Mouse (Mus musculus) NIH3T3 (cell line): ENCODE measurements around the gene Vps25.

ENCODE experiments used
- DNase-seq: peaks from one replicate; pipeline ENCODE4 v3.0.0-alpha.2; 2012; ENCODE audit warnings: low read depth

Vps25 gene

DNA sequence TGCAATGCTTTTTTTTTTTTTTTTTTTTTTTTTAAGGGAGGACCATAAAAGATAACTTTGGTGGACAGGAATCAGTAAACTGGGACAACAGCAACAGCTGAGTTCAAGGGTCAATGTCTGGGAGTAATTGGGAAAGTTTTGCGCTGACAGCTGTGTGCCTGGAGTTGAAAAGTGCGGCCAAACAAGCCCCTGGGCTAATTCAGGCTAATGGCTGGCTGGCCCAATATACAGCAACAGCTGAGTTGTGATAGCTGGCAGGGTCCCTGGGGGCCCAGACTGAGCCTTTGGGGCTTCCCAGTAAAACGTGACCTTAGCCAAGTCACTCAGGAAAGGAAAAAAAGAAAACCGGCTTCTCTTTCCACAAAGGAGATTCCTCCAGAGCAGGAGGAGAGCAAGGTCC lies 8.4 kb upstream of the Vps25 start:
- DNase-seq, result no peak

DNA sequence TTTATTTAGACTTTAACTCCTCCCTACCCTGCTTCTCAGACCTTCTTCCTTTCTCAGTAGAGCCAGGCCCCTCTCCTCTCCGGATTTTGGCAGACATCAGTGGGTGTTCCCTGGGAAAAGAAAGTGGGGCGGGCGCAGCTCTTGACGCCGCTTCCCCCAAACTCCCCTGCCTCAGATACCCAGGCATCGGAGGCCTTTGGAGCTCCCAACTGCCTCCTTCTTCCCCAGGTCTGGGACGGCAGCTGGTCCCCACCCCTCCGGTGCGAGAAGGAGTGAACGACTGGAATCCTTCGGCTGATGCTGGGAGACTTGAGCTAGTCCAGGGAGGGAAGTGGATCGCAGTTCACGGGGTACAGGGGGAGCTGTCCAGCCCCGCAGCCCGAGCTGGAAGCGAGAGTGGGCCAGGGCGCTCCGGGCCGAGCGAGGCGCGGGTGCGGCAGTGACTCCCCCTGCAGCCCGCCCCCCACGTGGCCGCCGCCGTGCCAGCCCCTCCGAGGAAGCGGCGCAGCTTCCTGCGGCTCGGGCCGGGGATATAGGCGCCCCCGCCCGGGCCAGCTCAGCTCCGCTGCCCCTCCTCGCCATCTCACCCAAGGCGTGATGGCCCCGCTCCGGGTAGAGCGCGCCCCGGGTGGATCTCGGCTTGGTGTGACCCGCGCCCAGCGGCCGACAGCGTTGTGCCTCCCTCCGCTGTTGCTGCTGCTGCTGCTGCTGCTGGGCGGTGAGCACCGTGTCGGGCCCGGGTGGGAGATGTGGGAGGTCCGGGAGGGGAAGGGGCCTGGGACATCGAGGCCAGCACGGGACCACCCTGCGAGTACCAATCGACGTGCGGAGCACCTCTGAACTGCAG lies 7.4 kb upstream of the Vps25 start, which contains the start of gene Ramp2:
Gene Ramp2, plus strand, starts transcription at position 174 of the 847 bp plus-strand sequence.
- peak; percentile 69 for DNase-seq

DNA sequence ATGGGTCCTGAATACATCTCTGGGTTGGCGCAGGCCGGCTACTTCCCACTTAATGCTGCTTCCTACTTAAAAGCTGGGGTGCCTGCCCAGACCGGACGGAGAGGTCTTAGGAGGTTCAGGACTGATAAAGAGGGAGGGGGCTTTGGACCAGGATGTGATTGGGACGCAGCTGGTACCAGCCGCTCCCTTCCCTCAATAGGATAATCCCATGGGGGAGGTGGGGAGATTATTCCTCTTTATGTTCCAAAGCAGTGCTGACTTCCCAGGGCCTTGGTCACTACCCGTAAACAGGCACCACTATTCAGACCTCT lies 6.8 kb upstream of the Vps25 start:
- DNase-seq, result no peak

DNA sequence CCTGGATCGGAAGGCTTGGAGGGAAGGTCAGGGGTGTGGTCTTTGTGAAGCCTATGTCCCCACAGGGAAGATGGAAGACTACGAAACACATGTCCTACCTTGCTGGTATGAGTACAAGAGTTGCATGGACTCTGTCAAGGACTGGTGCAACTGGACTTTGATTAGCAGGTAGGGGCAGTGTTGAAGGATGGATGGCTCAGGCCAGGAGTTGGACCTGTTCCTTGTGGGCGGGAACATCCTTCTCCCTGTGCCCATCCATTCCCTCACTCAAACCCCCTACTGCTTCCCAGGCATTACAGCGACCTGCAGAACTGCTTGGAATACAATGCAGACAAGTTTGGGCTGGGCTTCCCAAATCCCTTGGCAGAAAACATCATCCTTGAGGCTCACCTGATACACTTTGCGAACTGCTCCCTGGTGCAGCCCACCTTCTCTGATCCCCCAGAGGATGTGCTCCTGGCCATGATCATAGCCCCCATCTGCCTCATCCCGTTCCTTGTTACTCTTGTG lies 5.9 kb upstream of the Vps25 start:
- DNase-seq, result no peak

DNA sequence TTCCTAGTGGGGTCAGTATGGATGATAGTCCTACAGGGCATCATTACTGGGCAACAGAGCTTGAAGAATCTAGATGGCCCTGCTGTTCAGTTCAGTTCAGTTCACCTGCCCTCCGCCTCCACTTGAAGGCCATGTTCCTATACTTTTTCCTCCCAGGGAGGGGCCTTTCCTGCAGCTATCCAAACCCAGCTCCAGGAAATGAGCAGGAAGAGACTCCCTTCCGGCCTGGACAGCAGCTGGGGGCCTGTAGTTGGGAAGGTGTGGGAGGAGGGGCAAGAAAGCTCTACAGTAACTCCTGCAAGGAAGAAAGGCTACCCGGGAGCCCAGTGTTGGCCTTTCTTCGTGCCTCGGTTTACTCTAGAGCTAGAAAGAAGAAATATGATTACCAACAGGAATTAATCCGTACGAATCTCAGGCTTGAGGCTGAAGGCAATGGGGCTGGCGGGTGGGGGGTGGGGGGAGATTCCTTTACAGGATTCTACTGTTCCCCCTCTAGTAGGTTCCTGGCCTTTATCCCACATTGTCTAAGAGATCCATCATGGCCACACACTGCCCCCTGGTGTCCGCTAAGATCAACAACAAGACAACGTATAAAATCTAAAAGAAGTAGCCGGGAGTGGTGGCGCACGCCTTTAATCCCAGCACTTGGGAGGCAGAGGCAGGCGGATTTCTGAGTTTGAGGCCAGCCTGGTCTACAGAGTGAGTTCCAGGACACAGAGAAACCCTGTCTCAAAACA lies 5.1 kb upstream of the Vps25 start:
- DNase-seq, result peak; percentile 80

DNA sequence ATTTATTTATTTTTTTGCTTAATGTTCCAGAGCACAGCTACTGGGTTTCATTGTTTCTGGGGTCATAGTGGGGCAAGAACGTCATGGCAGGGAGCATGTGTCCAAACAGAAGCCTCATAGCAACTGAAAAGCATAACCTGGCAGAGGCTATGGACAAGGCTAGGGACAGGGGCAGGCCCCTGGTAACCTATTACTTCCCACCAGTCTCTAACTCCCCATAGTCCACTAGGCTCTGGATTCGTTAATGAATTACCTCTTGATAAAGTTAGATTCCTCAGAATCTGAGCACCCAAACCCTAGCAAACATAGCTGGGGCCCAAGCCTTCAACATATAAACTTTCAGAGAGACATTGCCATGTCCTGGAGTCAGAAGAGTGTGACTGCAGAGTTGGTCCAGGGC lies 2.5 kb upstream of the Vps25 start:
- DNase-seq, result no peak

DNA sequence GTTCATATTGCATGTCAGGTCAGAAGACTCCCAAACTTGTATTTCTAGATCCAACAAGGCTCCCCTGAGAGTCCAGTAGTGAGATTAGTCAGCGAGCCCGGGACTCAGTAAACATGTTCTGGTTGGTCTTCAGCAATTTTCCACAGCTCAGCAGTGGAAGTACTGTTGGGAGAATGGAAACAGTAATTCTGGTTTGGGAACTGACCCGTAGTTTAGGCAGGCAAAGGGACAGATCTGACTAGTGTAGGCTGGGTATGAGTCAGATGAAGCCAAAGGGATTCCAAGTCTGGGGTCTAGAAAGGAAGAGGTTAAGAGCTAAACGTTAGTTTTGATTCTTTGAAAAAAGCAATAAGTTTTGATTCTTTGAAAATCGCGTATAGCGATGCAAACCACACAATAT lies 566 bp upstream of the Vps25 start:
- peak; percentile 76 for DNase-seq

DNA sequence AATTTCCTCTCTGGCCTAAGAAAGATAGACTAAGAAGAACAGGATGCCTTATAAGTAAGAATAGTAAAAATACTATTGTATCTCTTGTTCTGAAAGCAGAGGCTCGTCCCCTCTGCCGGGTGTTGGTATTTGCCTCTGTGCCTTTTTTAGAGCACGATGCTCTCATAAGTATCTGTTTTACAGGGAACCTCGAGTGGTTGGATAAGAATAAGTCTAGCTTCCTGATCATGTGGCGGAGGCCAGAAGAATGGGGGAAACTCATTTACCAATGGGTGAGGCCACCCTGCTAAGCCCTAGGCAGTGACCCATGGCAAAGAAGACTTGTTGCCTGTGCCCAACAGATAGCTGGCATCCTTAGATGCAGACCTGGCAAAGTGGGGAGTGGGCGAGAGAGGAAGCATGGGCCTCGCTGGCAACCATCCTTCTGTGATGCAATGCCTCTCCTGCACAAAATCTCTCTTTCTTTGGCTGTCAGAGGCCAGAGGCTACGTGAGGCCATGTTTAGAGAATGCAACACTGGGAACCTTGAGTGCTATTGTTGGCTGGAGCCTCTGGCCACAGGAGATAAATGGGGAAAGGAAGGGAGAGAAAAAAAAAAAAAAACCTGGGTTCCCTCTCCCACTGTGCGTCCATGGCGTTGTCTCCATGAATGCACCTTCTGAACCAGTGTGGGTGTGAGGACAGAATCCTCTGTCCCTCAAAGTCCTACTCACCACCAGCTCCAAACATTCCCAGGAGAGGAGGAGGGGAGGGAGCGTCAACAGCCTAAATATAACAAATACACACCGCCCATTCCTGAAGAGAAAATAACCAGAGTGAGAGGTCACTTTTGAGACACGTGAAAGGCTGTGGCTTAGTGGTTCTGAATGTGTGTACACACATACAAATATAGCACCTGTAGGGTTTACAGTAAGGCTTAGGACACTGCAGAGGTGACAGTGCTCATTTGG lies 2.6 kb downstream of the Vps25 start:
- DNase-seq, result peak; percentile 45

DNA sequence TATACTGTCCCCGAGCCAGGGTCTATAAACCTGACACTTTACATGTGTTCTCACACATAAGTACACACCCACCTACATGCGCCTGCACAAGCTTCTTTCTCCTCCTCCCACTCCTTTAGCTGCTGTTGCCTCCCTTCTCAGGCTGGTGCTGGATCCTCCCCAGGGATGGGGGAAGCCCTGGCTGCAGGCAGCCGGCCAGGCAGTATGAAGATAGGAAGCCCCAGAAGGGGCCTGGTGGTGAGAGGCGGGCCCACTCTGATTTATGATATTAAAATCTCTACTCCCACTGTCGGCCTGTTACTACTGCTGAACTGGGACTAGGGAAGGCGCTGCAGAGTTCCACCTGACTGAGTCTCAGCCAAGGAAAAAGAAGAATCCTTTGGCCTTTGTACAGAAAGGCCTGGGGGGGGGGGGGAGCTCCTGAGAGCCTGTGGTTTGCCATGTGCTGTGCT lies 5.8 kb downstream of the Vps25 start:
- peak; percentile 93 for DNase-seq

DNA sequence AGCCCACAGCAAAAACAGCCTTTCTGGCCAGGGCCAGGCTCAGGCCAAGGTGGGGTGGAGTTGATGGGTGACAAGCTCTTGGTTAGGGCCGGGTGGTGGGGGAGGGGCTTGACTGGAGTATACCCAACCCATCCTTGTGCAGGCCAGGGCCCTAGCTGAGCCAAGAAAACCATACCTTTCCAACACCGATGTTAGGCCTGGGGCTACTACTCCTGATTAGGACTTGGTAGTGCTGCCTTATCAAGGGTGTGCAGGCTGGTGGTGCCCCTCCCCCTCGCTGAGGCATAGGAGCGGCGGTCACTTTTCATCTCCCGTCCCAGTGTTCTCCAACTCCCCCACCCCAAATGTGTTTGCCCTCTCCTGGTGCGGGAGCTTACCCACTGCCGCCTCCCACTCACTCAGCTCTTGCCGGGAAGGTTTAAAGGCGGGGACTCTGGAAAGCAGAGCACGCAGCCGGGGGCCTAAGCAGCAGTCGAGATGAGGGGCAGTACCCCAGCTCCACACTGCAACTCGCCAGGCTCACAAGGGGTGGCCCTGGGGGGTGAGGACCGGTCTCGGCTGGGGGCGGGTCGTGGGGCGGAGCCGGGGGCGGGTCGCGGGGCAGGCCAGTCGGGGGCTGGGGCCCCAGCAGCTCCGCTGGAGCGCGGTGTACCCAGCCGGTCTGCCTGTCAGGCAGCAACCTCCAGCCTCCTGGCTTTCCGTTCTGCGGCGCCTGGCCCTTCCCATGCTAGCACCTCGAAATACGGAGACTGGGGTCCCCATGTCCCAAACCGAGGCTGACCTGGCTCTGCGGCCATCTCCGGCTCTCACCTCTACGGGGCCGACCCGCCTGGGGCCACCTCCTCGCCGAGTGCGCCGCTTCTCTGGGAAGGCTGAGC lies 6.7 kb downstream of the Vps25 start, which contains the start of gene Wnk4:
Gene Wnk4, plus strand, starts transcription at position 620 of the 878 bp plus-strand sequence.
- peak; percentile 84 for DNase-seq

DNA sequence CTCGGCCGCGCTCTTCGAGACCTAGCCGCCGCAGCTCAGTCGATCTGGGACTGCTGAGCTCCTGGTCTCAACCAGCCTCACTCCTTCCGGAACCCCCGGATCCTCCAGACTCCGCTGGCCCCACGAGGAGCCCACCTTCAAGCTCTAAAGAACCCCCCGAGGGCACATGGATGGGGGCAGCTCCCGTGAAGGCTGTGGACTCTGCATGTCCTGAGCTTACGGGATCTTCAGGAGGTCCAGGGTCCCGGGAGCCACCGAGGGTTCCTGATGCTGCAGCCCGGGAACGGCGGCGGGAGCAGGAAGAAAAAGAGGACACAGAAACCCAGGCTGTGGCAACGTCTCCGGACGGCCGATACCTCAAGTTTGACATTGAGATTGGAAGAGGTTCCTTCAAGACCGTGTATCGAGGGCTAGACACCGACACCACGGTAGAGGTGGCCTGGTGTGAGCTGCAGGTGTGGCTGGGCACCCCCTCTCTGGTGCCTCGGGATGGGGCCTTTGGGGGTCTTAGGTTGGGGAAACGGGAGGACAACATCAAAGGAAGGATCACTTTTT lies 7.4 kb downstream of the Vps25 start:
- DNase-seq, result no peak

DNA sequence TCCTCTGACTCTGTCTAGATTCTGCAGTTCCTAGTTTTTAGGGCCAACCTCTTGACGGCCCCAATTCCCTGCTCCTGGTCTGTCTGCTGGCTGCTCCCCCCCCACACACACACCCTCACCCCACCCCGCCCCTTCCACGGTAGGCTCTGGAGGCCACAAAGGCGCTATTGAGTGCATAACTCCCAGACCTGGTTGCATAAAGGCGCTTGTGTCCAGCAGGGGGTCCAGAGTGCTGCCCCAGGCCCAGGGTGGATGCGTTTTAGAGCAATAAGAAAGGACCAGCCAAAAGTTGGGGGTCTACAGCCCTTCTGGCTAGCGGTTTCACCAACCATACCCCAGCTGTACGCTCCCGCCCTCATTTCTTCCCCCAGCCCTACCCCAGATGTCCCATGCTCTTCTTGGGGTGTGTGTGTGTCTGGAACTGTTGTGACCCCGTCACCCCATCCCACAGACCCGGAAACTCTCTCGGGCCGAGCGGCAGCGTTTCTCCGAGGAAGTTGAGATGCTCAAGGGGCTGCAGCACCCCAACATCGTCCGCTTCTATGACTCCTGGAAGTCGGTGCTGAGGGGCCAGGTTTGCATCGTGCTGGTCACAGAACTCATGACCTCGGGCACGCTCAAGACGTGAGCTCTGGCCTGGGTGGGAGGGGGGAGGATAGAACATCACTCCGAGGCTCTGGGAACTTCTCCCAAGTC lies 8.9 kb downstream of the Vps25 start:
- DNase-seq, result no peak

DNA sequence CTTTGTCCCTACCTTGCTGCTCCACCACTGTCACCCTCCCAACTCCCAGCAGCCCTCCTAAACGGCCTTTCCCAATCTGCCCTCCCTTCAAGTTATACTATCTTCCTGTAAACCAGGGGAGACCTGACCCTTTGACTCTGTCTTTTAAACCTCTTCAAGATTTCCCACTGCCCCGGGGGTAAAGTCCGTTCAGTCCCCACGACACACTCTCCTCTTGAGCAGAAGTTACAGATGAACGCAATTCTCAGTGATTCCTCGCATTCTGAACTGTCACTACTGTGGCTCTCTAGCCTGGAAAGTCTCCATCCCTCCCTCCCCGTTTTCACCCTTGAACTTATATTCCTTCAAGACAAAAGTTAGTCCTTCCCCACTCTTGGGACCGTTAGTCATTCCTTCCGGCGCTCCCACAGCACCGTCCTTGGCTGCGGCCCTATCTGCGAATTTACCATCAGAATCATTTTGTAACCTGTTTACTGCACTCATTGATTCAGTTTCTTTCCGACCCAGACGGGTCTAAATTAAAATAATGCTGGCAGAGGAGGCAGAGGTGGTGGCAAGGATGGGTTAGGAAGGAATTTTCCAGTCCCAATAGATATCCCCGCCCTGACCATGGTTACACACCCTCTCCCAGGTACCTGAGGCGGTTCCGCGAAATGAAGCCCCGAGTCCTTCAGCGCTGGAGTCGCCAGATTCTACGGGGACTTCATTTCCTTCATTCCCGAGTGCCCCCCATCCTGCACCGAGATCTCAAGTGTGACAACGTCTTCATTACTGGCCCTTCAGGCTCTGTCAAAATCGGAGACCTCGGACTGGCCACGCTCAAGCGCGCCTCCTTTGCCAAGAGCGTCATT lies 9.9 kb downstream of the Vps25 start:
- no peak for DNase-seq

DNA sequence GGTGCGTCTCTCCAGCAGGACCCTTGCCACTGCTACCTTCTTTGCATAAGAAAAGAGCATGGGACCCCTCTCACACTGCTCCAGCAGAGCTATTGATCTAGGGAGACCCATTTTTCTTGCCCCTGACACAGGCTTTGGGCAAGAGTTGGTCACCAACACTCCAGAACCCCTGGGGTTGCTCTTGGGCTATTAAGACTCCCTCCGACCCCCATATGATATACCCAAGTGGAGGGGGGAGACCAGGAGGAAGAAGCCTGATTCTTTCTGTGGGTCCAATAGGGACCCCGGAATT lies 10.4 kb downstream of the Vps25 start:
- no peak for DNase-seq

DNA sequence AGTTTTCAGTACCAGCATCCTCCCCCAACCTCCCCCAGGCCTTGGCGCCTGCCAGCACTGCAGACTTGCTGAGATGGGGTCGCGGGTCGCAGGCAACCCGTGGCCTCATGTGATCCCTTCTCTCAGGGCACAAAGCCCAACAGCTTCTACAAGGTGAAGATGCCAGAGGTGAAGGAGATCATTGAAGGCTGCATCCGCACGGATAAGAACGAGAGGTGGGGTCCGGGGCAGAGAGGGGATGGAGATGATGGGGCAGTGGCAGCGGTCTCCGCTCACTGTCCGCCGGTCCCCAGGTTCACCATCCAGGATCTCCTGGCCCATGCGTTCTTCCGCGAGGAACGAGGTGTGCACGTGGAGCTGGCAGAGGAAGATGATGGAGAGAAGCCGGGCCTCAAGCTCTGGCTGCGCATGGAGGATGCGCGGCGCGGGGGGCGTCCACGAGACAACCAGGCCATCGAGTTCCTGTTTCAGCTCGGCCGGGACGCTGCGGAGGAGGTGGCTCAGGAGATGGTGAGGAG lies 11.5 kb downstream of the Vps25 start:
- no peak for DNase-seq

DNA sequence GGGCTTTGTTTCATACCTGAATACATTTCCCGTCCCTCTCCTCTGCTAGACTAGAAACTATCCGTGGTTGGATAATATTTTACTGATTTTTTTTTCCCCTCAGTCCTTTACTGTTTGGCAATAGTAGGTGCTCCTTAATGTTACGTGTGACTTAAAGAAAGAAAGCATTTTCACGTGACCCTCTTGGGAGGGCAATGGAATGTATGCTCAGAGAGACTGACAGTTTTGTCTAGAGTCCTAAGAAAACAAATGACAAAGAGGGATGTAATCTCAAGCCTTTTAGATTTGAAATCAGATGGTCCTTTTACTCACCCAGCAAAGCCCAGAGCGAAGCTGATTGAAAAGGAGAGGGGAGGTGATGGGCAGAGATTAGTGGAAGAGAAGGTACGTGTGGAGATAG lies 12.4 kb downstream of the Vps25 start:
- peak; percentile 56 for DNase-seq

DNA sequence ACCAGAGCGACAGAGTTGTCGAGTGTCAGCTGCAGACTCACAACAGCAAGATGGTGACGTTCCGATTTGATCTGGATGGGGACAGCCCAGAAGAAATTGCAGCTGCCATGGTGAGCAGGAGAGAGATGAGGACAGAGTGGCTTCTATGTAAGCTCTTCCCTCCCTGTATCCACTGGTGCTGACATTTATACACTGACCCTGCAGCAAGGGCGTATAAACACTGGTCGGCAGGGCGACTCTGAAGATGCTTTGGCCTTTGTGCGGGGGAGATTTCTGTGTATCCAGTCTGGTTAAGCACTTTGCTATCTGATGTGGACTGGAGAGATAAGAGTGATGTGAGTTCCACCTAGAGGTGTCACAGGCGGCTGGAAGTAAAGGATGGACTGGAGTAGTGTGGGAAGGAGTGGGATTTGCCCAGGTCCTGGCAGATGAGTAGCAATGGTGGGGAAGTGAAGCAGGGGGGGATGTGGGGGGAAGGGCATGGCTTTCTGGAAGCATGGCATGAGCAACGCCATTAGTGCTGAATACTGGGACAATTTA lies 16.1 kb downstream of the Vps25 start:
- DNase-seq, result no peak

DNA sequence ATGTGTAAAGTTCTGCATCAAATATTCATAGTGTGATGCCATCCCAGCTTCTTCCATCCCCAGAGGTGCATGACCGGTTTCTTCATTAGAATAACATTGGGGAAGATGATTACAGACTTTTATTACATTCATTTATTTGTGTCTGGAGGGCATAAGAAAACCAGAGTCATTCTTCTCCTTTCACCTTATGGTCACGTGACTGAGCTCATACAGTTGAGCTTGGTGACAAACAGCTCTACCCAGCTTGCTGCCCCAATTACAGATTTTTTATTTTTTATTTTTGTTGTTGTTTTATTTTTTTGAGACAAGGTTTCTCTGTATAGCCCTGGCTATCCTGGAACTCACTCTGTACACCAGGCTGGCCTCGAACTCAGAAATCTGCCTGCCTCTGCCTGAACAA lies 18.9 kb downstream of the Vps25 start:
- no peak for DNase-seq

DNA sequence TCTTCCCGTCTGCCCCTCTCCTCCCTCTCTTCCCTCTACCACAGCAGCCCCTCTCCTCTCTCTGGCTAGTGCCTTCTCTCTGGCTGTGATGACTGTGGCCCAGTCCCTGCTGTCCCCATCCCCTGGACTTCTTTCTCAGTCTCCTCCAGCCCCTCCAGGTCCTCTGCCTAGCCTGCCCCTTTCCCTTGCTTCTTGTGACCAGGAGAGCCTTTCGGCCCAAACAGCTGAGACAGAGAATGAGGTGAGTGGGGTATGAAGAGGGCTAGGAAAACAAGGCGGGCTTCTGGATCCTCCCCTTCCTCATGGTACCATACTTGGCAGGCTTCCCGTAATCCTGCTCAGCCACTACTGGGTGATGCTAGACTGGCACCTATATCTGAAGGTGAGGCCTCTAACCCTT lies 21.8 kb downstream of the Vps25 start:
- no peak for DNase-seq
